Comparison of ENCODE assay signal across 28 mouse cellular contexts in genomic region chr11:52106438-52106837, GRCm38 (mm10). TPM values are rescaled to one million over a fixed set of nuclear protein-coding genes. Genes with fewer than 3 reads are reported as not detected.
"Had no signal": no experiment of that assay in that cellular context is flagged by ENCODE, and none has a peak within 500 bp of the region (broad histone marks: within the 10 kb centered on the region; RNA-seq: fewer than 3 reads in every experiment).

No protein-coding gene starts in this region.

- H3K27ac ChIP-seq: hindbrain, embryonic 10.5 days; hindbrain, embryonic 12.5 days; hindbrain, embryonic 14.5 days; kidney, embryonic 15.5 days; kidney, postnatal 0 days; layer of hippocampus, adult 2 months; left cerebral cortex, adult 2 months; limb, embryonic 10.5 days; limb, embryonic 12.5 days; liver, embryonic 15.5 days had no signal

- DNase-seq: gastrocnemius, postnatal 14 days; gastrocnemius, postnatal 36 days; heart, adult 2 months; heart, postnatal 10 days; heart, postnatal 4 days; kidney, postnatal 14 days; liver; liver, embryonic 13.5 days; liver, postnatal 0 days had no signal

- H3K9ac ChIP-seq: hindbrain, embryonic 12.5 days; hindbrain, embryonic 14.5 days; kidney, embryonic 15.5 days; limb, embryonic 12.5 days; liver, embryonic 13.5 days; liver, embryonic 15.5 days; liver, postnatal 0 days had no signal

- H3K27me3 ChIP-seq: hindbrain, embryonic 12.5 days; kidney, embryonic 15.5 days; limb, embryonic 12.5 days; liver, embryonic 13.5 days; liver, embryonic 15.5 days had no signal

- H3K36me3 ChIP-seq: hindbrain, embryonic 12.5 days; limb, embryonic 12.5 days had no signal

- H3K4me3 ChIP-seq: heart, adult 2 months; hindbrain, embryonic 10.5 days; hindbrain, embryonic 12.5 days; kidney, embryonic 15.5 days; layer of hippocampus, adult 2 months; left cerebral cortex, adult 2 months; limb, embryonic 10.5 days; limb, embryonic 12.5 days; liver, embryonic 13.5 days; liver, embryonic 15.5 days had no signal

- ATAC-seq: hindbrain, embryonic 16.5 days; intestine, embryonic 16.5 days; liver, postnatal 0 days had no signal

- H3K4me2 ChIP-seq: heart, embryonic 11.5 days; hindbrain, embryonic 12.5 days; hindbrain, embryonic 14.5 days; kidney, embryonic 15.5 days; limb, embryonic 12.5 days; liver, embryonic 11.5 days; liver, embryonic 13.5 days; liver, embryonic 15.5 days had no signal

- H3K9me3 ChIP-seq: hindbrain, embryonic 10.5 days; hindbrain, embryonic 12.5 days; kidney, embryonic 15.5 days; limb, embryonic 10.5 days; limb, embryonic 12.5 days; liver, embryonic 13.5 days; liver, embryonic 15.5 days had no signal

RNA-seq across cellular contexts. Expression of gene Olfr1373, which starts 38.9 kb away (rescaled TPM):
- polyA plus RNA-seq: heart, adult 2 months; heart, embryonic 11.5 days; heart, embryonic 14.5 days; hindbrain, embryonic 10.5 days; hindbrain, embryonic 12.5 days; hindbrain, embryonic 14.5 days; hindbrain, embryonic 16.5 days; intestine, embryonic 14.5 days; intestine, embryonic 16.5 days; kidney, adult 2 months; kidney, embryonic 15.5 days; kidney, postnatal 0 days; large intestine, adult 2 months; limb, embryonic 10.5 days; limb, embryonic 12.5 days; limb, embryonic 14.5 days; liver, embryonic 11.5 days; liver, embryonic 13.5 days; liver, embryonic 15.5 days; liver, postnatal 0 days had no signal
